Mouse (Mus musculus): ENCODE measurements around the gene Slc5a4b. TPM values are rescaled to one million over a fixed set of nuclear protein-coding genes. Genes with fewer than 3 reads are reported as not detected.

Gene Slc5a4b
- polyA plus RNA-seq, 1 experiment from 2014 or later: not detected

- peak; percentile 99 for ATAC-seq
- no peaks in the 10 kb centered on the region for H3K36me3 ChIP-seq (ENCODE audit: control insufficient read depth, insufficient read depth, low read length)
- H3K27me3 ChIP-seq (replicated peaks; ENCODE audit: control insufficient read depth, insufficient read depth, low read length): no peaks in the 10 kb centered on the region
- H3K9ac ChIP-seq (ENCODE audit: low read depth, low read length): peak within 1 kb of the TSS; percentile 92
- H3K27ac ChIP-seq (ENCODE audit: low read depth, low read length): peak within 1 kb of the TSS; percentile 78
- peaks cover 13% of the 10 kb centered on the region for H3K4me1 ChIP-seq (ENCODE audit: control insufficient read depth, insufficient read depth, low read depth, low read length)
- H3K4me3 ChIP-seq (ENCODE audit: low read length): peak within 1 kb of the TSS; percentile 80
- under 1% methylated on average over 58 of the region's 58 CpGs for WGBS
- no peaks in the 10 kb centered on the region for H3K9me3 ChIP-seq (ENCODE audit: control insufficient read depth, low read length)
- peak within 1 kb of the TSS; percentile 79 for H3K4me2 ChIP-seq (ENCODE audit: low read length)
Observed at GRCm38 (mm10) chr10:76032402-76033118, 78.2 kb downstream of the Slc5a4b start, which contains the start of gene Zfp280b. Zfp280b (plus strand) TSS chr10:76032650.

- no peaks in the 10 kb centered on the region for H3K27me3 ChIP-seq (replicated peaks; ENCODE audit: control insufficient read depth, insufficient read depth, low read length)
- 54% methylated on average over 14 of the region's 14 CpGs for WGBS
- H3K4me2 ChIP-seq (ENCODE audit: low read length): peak overlapping the region; percentile 79
- ATAC-seq: peak; percentile 73; the same call in 1 of the 2 replicates
- H3K9me3 ChIP-seq (ENCODE audit: control insufficient read depth, low read length): no peaks in the 10 kb centered on the region
- peak overlapping the region; percentile 80 for H3K4me3 ChIP-seq (ENCODE audit: low read length)
- peak overlapping the region; percentile 92 for H3K9ac ChIP-seq (ENCODE audit: low read depth, low read length)
- no peaks in the 10 kb centered on the region for H3K36me3 ChIP-seq (ENCODE audit: control insufficient read depth, insufficient read depth, low read length)
- peaks cover 13% of the 10 kb centered on the region for H3K4me1 ChIP-seq (ENCODE audit: control insufficient read depth, insufficient read depth, low read depth, low read length)
- peak overlapping the region; percentile 78 for H3K27ac ChIP-seq (ENCODE audit: low read depth, low read length)
Observed at GRCm38 (mm10) chr10:76031511-76032401, 79.0 kb downstream of the Slc5a4b start.

- Histone ChIP-seq H3K27me3 (replicated peaks; ENCODE audit: control insufficient read depth, insufficient read depth, low read length) (no peaks in the 10 kb centered on the region), H3K27ac (ENCODE audit: low read depth, low read length) (no peak overlapping the region), H3K36me3 (ENCODE audit: control insufficient read depth, insufficient read depth, low read length) (no peaks in the 10 kb centered on the region), H3K4me1 (ENCODE audit: control insufficient read depth, insufficient read depth, low read depth, low read length) (peaks cover 13% of the 10 kb centered on the region), H3K4me3 (ENCODE audit: low read length) (no peak overlapping the region), H3K4me2 (ENCODE audit: low read length) (no peak overlapping the region), H3K9ac (ENCODE audit: low read depth, low read length) (no peak overlapping the region), H3K9me3 (ENCODE audit: control insufficient read depth, low read length) (no peaks in the 10 kb centered on the region)
- no peak for ATAC-seq
- 54% methylated on average over 5 of the region's 5 CpGs for WGBS
Observed at GRCm38 (mm10) chr10:76030496-76030895, 80.3 kb downstream of the Slc5a4b start.

- no peaks in the 10 kb centered on the region for H3K36me3 ChIP-seq (ENCODE audit: control insufficient read depth, insufficient read depth, low read length)
- H3K4me1 ChIP-seq (ENCODE audit: control insufficient read depth, insufficient read depth, low read depth, low read length): peaks cover 13% of the 10 kb centered on the region
- H3K27ac ChIP-seq (ENCODE audit: low read depth, low read length): no peak overlapping the region
- no peak for ATAC-seq
- no peaks in the 10 kb centered on the region for H3K27me3 ChIP-seq (replicated peaks; ENCODE audit: control insufficient read depth, insufficient read depth, low read length)
- H3K4me2 ChIP-seq (ENCODE audit: low read length): no peak overlapping the region
- peaks cover 4% of the 10 kb centered on the region; the same call in 1 of the 2 replicates for H3K9me3 ChIP-seq (ENCODE audit: control insufficient read depth, low read length)
- no peak overlapping the region for H3K4me3 ChIP-seq (ENCODE audit: low read length)
- WGBS: 67% methylated on average over 5 of the region's 5 CpGs
- no peak overlapping the region for H3K9ac ChIP-seq (ENCODE audit: low read depth, low read length)
Observed at GRCm38 (mm10) chr10:76029276-76029675, 81.5 kb downstream of the Slc5a4b start.

- Histone ChIP-seq H3K27ac (ENCODE audit: low read depth, low read length) (no peak overlapping the region), H3K9me3 (ENCODE audit: control insufficient read depth, low read length) (peaks cover 4% of the 10 kb centered on the region; the same call in 1 of the 2 replicates), H3K27me3 (replicated peaks; ENCODE audit: control insufficient read depth, insufficient read depth, low read length) (no peaks in the 10 kb centered on the region), H3K36me3 (ENCODE audit: control insufficient read depth, insufficient read depth, low read length) (no peaks in the 10 kb centered on the region), H3K9ac (ENCODE audit: low read depth, low read length) (no peak overlapping the region), H3K4me1 (ENCODE audit: control insufficient read depth, insufficient read depth, low read depth, low read length) (peaks cover 7% of the 10 kb centered on the region), H3K4me2 (ENCODE audit: low read length) (no peak overlapping the region), H3K4me3 (ENCODE audit: low read length) (no peak overlapping the region)
- 76% methylated on average over 9 of the region's 9 CpGs for WGBS
- ATAC-seq: no peak
Observed at GRCm38 (mm10) chr10:76028396-76028795, 82.4 kb downstream of the Slc5a4b start.

GRCm38 (mm10) chr10:76028016-76028366 lies 82.8 kb downstream of the Slc5a4b start:
- no peak overlapping the region for H3K4me3 ChIP-seq (ENCODE audit: low read length)
- WGBS: 30% methylated on average over 4 of the region's 4 CpGs
- no peaks in the 10 kb centered on the region for H3K36me3 ChIP-seq (ENCODE audit: control insufficient read depth, insufficient read depth, low read length)
- H3K4me1 ChIP-seq (ENCODE audit: control insufficient read depth, insufficient read depth, low read depth, low read length): peaks cover 3% of the 10 kb centered on the region
- H3K27ac ChIP-seq (ENCODE audit: low read depth, low read length): no peak overlapping the region
- H3K4me2 ChIP-seq (ENCODE audit: low read length): no peak overlapping the region
- H3K27me3 ChIP-seq (replicated peaks; ENCODE audit: control insufficient read depth, insufficient read depth, low read length): no peaks in the 10 kb centered on the region
- peaks cover 4% of the 10 kb centered on the region; the same call in 1 of the 2 replicates for H3K9me3 ChIP-seq (ENCODE audit: control insufficient read depth, low read length)
- ATAC-seq: no peak
- no peak overlapping the region for H3K9ac ChIP-seq (ENCODE audit: low read depth, low read length)

- WGBS: 65% methylated on average over 12 of the region's 12 CpGs
- H3K4me2 ChIP-seq (ENCODE audit: low read length): no peak overlapping the region
- peaks cover 4% of the 10 kb centered on the region; the same call in 1 of the 2 replicates for H3K9me3 ChIP-seq (ENCODE audit: control insufficient read depth, low read length)
- no peak overlapping the region for H3K9ac ChIP-seq (ENCODE audit: low read depth, low read length)
- no peak for ATAC-seq
- no peak overlapping the region for H3K4me3 ChIP-seq (ENCODE audit: low read length)
- peaks cover 3% of the 10 kb centered on the region; the same call in 1 of the 2 replicates for H3K4me1 ChIP-seq (ENCODE audit: control insufficient read depth, insufficient read depth, low read depth, low read length)
- H3K27me3 ChIP-seq (replicated peaks; ENCODE audit: control insufficient read depth, insufficient read depth, low read length): no peaks in the 10 kb centered on the region
- no peak overlapping the region for H3K27ac ChIP-seq (ENCODE audit: low read depth, low read length)
- no peaks in the 10 kb centered on the region for H3K36me3 ChIP-seq (ENCODE audit: control insufficient read depth, insufficient read depth, low read length)
Observed at GRCm38 (mm10) chr10:76027127-76028015, 83.4 kb downstream of the Slc5a4b start.

GRCm38 (mm10) chr10:76025470-76026190 lies 85.1 kb downstream of the Slc5a4b start:
- 98% methylated on average over 10 of the region's 10 CpGs for WGBS
- Histone ChIP-seq H3K36me3 (ENCODE audit: control insufficient read depth, insufficient read depth, low read length) (no peaks in the 10 kb centered on the region), H3K4me1 (ENCODE audit: control insufficient read depth, insufficient read depth, low read depth, low read length) (no peaks in the 10 kb centered on the region), H3K27ac (ENCODE audit: low read depth, low read length) (no peak overlapping the region), H3K4me3 (ENCODE audit: low read length) (no peak overlapping the region), H3K4me2 (ENCODE audit: low read length) (no peak overlapping the region), H3K27me3 (replicated peaks; ENCODE audit: control insufficient read depth, insufficient read depth, low read length) (no peaks in the 10 kb centered on the region), H3K9ac (ENCODE audit: low read depth, low read length) (no peak overlapping the region), H3K9me3 (ENCODE audit: control insufficient read depth, low read length) (peaks cover 4% of the 10 kb centered on the region; the same call in 1 of the 2 replicates)
- no peak for ATAC-seq
